Mouse (Mus musculus) erythroblast, adult 5-6 weeks (primary cell): Measurements from ENCODE around the gene Pik3ca. TPM values are rescaled to one million over a fixed set of nuclear protein-coding genes. Genes with fewer than 3 reads are reported as not detected.

Experiments used
- ATAC-seq: replicated peaks from 2 replicates; pipeline ENCODE4 v1.8.0; 2016; ENCODE audit warnings: moderate number of reproducible peaks, mild to moderate bottlenecking, moderate TSS enrichment, inconsistent platforms; ENCODE audit not compliant: poor library complexity, low FRiP score, severe bottlenecking
- total RNA-seq, 2 experiments: library from RNA; stranded (forward) in 1 of 2; stranded (reverse) in 1 of 2; fragments of 150-400 nt in 1 of 2; fragments of 200-764, 138-1000 nt in 1 of 2; gene quantifications; 2 replicates each; pipeline versions ENCODE4 v1.2.3 to v1.2.4; 2015 to 2017; ENCODE audit warnings: low replicate concordance in 2 of 2

Pik3ca gene
- total RNA-seq, 2 experiments from 2014 or later, result 18.1 to 19.8 TPM

GRCm38 (mm10) chr3:32436101-32436500 is 38.6 kb downstream of the Pik3ca start:
- no peak for ATAC-seq

DNA sequence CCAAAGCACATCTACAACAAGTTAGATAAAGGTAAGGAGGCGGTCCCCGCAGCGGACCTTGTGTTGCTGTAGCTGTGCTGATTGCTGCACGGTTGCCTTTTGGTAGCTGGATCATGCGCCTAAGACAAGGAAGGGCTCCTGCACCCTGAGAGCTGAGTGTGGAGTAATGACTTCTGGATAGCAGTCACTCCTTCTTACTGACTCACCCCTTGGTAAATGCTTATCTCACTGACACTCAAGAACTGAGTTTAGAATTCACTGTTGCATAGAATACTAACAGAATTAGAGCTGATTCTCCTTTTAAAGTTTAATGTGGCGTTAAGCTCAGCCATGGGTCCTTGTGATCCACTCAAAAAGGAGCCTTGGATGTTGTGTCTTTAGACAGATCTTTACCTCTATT is 39.8 kb downstream of the Pik3ca start:
- ATAC-seq, result no peak

DNA sequence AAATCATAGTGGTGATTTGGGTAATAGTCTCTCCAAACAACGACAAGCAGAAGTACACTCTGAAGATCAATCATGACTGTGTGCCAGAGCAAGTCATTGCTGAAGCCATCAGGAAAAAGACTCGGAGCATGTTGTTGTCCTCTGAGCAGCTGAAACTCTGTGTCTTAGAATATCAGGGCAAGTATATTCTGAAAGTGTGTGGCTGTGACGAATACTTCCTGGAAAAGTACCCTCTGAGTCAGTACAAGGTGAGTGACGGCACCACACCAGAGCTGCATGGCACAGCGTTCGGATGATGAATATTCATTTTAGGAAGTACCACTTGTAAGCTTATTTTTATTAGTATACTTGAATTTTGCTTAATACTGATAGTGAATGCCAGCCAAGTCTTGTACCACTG is 40.3 kb downstream of the Pik3ca start:
- ATAC-seq, result no peak

DNA sequence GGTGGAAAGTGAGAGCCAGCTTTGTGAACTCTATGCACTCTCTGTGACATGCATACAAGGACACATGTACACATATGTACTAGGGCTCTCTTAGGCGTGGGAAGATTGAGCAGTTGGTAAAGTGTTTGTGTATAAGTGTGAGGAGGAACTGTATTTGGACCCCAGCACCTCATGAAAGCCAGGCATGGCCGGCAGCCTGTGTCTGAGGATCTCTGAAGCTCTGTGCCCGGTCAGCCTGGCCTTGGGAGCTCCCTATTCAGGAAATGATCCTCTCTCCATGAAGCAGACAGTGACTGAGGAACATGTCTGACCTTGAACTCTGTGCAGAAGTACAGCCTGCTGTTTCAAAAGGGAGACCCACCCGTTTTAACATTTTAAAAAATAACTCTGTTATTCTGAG is 41.2 kb downstream of the Pik3ca start:
- ATAC-seq, result no peak

DNA sequence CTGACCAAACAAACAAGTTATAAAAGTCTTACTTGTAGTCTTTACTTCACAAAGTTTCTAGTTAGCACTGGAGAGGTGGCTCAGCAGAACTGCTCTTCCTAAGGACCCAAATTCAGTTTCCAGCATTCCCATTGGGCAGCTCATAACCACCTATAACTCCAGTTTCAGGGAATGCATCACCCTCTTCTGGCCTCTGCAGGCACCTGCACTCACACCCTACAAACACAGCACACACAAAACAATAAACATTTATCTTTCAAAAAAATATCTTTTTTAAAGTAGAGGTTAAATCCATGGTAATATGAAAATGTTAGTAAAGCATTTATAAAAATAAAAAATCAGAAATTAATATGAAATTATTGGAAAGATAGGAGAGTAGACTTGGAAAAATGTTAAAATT is 44.2 kb downstream of the Pik3ca start:
- ATAC-seq, result no peak

GRCm38 (mm10) chr3:32454329-32455021 is 57.0 kb downstream of the Pik3ca start:
- no peak for ATAC-seq

DNA sequence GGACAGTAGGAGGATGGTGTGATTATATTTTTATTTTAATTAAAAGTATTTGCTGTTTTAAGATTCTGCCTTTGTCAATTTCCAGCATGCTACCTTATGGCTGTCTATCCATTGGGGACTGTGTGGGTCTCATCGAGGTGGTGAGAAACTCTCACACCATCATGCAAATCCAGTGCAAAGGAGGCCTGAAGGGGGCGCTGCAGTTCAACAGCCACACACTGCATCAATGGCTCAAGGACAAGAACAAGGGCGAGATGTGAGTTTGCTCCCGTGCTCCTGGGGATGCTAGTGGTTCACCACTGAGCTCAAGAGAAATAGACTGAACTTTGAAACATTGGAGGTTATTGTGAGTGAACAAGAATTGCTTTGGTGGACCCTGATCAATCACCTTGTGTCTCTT is 62.3 kb downstream of the Pik3ca start:
- 0 out of 2 replicates have a peak, but pooled peaks have one; percentile 41 for ATAC-seq

- no peak for ATAC-seq
Measured at GRCm38 (mm10) chr3:32467321-32467720, 69.8 kb downstream of the Pik3ca start.

DNA sequence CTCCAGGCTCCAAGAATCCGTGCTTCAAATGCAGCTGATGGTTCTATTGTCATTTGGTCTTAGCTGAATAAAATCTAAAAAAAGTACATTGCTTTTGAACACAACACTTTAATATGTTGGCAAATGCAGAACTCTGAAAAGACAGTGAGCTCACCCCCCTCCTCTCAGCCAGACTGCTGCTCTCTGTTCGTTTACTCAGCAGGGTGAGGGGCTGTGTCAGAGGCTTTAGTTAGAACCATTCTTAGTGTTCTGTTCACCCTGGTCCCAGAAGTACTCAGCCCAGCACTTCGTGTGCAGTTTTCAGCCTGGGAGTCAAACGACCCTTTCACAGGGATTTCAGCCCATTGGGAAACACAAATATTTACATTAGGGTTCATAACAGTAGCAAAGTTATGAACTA is 70.9 kb downstream of the Pik3ca start:
- no peak for ATAC-seq

DNA sequence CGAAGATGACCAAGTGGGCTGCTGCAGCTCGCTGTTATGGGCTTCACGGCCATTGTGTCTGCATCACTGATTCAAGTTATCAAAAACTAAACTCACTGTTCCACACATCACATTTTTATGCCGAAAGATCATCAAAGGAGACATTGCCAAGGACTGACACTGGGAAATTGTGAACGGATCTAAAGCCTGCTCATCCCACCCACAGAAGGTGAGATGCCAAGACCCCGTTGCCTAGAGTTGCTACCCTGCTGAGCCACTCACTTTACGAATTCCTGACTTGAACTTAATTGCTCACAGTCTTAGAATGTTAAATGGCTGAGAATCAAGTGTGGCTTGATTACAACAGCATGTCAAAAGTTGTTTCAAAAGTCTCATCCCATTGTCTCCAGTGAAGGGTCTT is 73.0 kb downstream of the Pik3ca start:
- no peak for ATAC-seq

DNA sequence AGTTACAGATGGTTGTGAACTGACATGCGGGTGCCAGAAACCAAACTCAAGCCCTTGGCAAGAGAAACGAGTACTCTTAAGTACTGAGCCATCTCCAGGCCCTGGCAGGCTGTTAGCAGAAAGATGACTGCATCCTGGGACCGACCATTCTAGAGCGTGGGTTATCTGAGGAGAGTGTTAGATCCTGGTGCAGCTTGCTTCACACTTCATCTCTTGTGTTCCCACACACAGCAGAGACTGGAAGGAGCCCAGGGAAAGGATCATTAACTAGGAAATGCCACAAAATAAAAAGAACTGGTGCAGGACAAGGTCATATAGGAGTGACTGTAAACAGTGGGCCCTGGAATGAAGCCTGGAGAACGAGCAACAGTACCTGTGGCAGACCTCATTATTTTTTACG is 73.6 kb downstream of the Pik3ca start:
- ATAC-seq, result no peak

- no peak for ATAC-seq
Measured at GRCm38 (mm10) chr3:32472191-32472900, 74.9 kb downstream of the Pik3ca start.

GRCm38 (mm10) chr3:32473184-32473583 is 75.7 kb downstream of the Pik3ca start:
- no peak for ATAC-seq

DNA sequence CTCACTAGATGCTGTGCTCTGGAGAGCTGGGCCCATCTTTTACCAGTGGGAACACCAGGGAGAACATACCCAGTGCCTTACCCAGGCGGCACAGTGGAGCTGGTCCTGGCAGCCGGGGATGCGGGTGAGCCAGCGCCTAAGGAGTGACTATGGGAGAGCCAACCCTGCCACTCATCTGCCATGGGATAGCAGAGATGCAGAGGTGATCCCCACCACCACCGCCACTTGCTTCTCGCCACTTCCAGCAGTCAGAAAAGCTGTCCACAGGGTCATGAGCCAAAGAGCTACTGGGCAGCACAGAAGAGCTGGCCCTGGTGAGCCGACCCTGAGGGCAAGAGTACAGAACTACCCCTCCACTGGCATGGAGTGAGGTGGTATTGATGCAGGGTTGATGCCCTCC is 82.5 kb downstream of the Pik3ca start:
- no peak for ATAC-seq

DNA sequence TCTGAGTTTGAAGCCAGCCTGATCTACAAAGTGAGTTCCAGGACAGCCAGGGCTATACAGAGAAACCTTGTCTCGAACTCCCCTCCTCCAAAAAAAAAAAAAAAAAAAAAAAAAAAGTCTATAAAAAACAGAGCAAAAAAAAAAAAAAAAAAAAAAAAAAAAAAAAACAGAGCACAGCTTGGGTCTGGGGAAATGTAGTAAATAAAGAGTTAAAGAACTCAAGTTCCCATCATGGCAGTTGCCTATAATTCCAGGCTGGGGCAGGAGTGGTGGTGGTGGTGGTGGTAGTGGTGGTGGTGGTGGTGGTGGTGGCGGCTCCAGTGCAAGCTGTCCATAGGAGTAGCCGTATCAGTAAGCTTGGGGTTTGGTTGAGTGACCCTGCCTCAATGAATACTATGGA is 85.6 kb downstream of the Pik3ca start:
- ATAC-seq, result no peak

DNA sequence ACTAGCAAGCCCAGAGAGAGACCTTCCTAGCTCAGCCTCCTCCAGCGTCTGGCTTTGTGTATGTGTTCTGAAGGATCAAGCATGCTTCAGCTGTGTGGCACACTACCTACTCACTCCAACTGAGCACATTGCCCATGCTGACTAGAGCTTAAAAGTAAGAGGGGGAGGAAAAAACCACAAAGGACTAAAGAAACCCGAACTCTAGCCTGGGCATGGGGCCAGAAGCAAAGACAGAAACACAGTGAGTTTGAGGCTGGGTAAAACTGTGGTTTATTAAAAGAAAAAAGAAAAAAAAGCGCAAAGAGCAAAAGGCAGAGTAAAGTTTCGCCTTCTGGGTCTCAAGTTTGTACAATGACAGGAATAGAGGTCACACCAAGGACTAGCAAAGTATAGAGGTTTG is 89.1 kb downstream of the Pik3ca start:
- ATAC-seq, result no peak

DNA sequence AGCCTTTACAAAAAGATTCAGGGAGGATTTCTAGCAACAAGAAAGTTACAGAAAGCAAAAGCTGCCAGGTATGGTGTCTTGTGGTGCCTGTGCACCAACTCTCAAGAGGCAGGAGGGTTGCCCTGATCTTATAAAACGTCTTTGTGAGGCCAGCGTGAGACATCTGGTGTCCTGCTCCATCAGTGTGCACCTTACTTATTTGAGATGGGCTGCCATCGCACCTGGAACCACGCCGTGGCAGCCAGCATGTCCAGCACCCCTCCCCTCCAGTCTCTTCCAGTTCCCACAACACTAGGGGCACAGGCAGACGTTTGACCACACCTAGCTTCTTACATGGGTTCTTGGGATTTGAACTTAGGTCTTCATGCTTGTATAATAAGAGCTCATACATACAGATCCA is 90.7 kb downstream of the Pik3ca start:
- ATAC-seq, result no peak

- ATAC-seq, result no peak
Measured at GRCm38 (mm10) chr3:32490076-32490927, 92.8 kb downstream of the Pik3ca start.

GRCm38 (mm10) chr3:32490928-32491315 is 93.5 kb downstream of the Pik3ca start:
- ATAC-seq, result no peak
